Mouse (Mus musculus) myocyte (in vitro differentiated cells): ENCODE measurements at regions not wholly inside any gene's neighbourhood (a gene's known extent, or its start where the extent isn't known, plus 50 kb on each side); places are given as distances from the start of the nearest gene placed in this dataset.

Source experiments
- H3K27me3 ChIP-seq: one replicate; pipeline ENCODE4 v1.6.1; 2011; ENCODE audit not compliant: control insufficient read depth, insufficient read depth, insufficient read length
- H3K36me3 ChIP-seq: one replicate; pipeline ENCODE4 v1.6.1; 2011; ENCODE audit not compliant: control insufficient read depth, insufficient read depth
- H3K4me2 ChIP-seq: one replicate; pipeline ENCODE4 v1.6.1; 2011; ENCODE audit warnings: low read depth, control low read depth
- H3K4me3 ChIP-seq: one replicate; pipeline ENCODE4 v1.5.1; 2011; ENCODE audit warnings: mild to moderate bottlenecking, control low read depth, moderate library complexity
- H3K79me2 ChIP-seq: one replicate; pipeline ENCODE4 v1.6.1; 2011; ENCODE audit not compliant: control insufficient read depth, insufficient read depth
- H3ac ChIP-seq: one replicate; pipeline ENCODE4 v1.6.1; 2011; ENCODE audit not compliant: control insufficient read depth, insufficient read length
- CEBPB ChIP-seq: IDR thresholded peaks from 2 replicates; pipeline ENCODE4 v1.6.1; 2011; ENCODE audit warnings: mild to moderate bottlenecking, moderate library complexity; ENCODE audit not compliant: poor library complexity, insufficient read depth, severe bottlenecking
- E2F4 ChIP-seq: IDR thresholded peaks from one replicate; pipeline ENCODE4 v1.6.1; 2011; ENCODE audit warnings: mild to moderate bottlenecking, control low read depth, moderate library complexity; ENCODE audit not compliant: insufficient read depth
- MAX ChIP-seq: IDR thresholded peaks from one replicate; pipeline ENCODE4 v1.6.1; 2011; ENCODE audit warnings: low read depth, mild to moderate bottlenecking, control low read depth
- MYOD1 ChIP-seq, 3 experiments: IDR thresholded peaks; one replicate each; pipeline ENCODE4 v1.6.1; 2011; ENCODE audit warnings: control low read depth in 2 of 3, low read depth in 2 of 3, mild to moderate bottlenecking in 2 of 3, moderate library complexity in 1 of 3; ENCODE audit not compliant: insufficient read length in 2 of 3, control insufficient read depth in 1 of 3
- MYOG ChIP-seq, 3 experiments: IDR thresholded peaks; one replicate each; pipeline ENCODE4 v1.6.1; 2011; ENCODE audit warnings: control low read depth in 2 of 3, low read depth in 2 of 3, mild to moderate bottlenecking in 2 of 3; ENCODE audit not compliant: insufficient read length in 2 of 3, control insufficient read depth in 1 of 3, insufficient read depth in 1 of 3
- POLR2A ChIP-seq: IDR thresholded peaks from one replicate; pipeline ENCODE4 v1.6.1; 2011; ENCODE audit warnings: low read depth, mild to moderate bottlenecking, control low read depth, moderate library complexity; ENCODE audit not compliant: insufficient read length
- POLR2AphosphoS2 ChIP-seq: IDR thresholded peaks from one replicate; pipeline ENCODE4 v1.6.1; 2011; ENCODE audit warnings: low read depth, control low read depth; ENCODE audit not compliant: insufficient read length
- REST ChIP-seq: IDR thresholded peaks from one replicate; pipeline ENCODE4 v1.6.1; 2011; ENCODE audit warnings: mild to moderate bottlenecking, control low read depth, moderate library complexity; ENCODE audit not compliant: insufficient read depth, insufficient read length
- SRF ChIP-seq: IDR thresholded peaks from one replicate; pipeline ENCODE4 v1.6.1; 2011; ENCODE audit warnings: low read depth; ENCODE audit not compliant: control insufficient read depth, insufficient read length
- TCF12 ChIP-seq: IDR thresholded peaks from one replicate; pipeline ENCODE4 v1.6.1; 2011; ENCODE audit warnings: mild to moderate bottlenecking, control low read depth; ENCODE audit not compliant: poor library complexity, insufficient read depth, severe bottlenecking
- TCF3 ChIP-seq: IDR thresholded peaks from one replicate; pipeline ENCODE4 v1.6.1; 2011; ENCODE audit warnings: low read depth, control low read depth; ENCODE audit not compliant: insufficient read length
- USF1 ChIP-seq: IDR thresholded peaks from one replicate; pipeline ENCODE4 v1.6.1; 2011; ENCODE audit warnings: low read depth, mild to moderate bottlenecking, control low read depth, moderate library complexity

GRCm38 (mm10) chr10:17630861-17631581, 92.0 kb upstream of the Cited2 start:
- no peak overlapping the region for H3K4me2 ChIP-seq
- no peak overlapping the region for H3ac ChIP-seq
- H3K27me3 ChIP-seq: no peaks in the 10 kb centered on the region
- TF ChIP-seq USF1: no peak
- TF ChIP-seq SRF: no peak
- TF ChIP-seq POLR2AphosphoS2: no peak
- TF ChIP-seq TCF12: no peak
- no peak for TF ChIP-seq MYOG (IDR thresholded peaks at IDR 0.05; ENCODE audit: control insufficient read depth in 1 of 3, insufficient read depth in 1 of 3, insufficient read length in 2 of 3, low read depth in 2 of 3)
- no peak for TF ChIP-seq REST
- TF ChIP-seq MAX: no peak
- no peak for TF ChIP-seq CEBPB
- H3K36me3 ChIP-seq: no peaks in the 10 kb centered on the region
- H3K79me2 ChIP-seq: no peaks in the 10 kb centered on the region
- no peak overlapping the region for H3K4me3 ChIP-seq

- peak overlapping the region; percentile 61 for H3K4me2 ChIP-seq
- no peaks in the 10 kb centered on the region for H3K36me3 ChIP-seq
- no peaks in the 10 kb centered on the region for H3K27me3 ChIP-seq
- TF ChIP-seq MYOG (IDR thresholded peaks at IDR 0.05; ENCODE audit: control insufficient read depth in 1 of 3, insufficient read depth in 1 of 3, insufficient read length in 2 of 3, low read depth in 2 of 3) (peak in 1 of 3 experiments; percentile 42), MYOD1 (IDR thresholded peaks at IDR 0.05; ENCODE audit: control insufficient read depth in 1 of 3, insufficient read length in 2 of 3, low read depth in 2 of 3) (peak in 2 of 3 experiments; percentile 9 to 59), E2F4 (no peak), POLR2A (no peak), TCF3 (no peak), TCF12 (no peak), USF1 (peak; percentile 58), SRF (no peak)
- no peak overlapping the region for H3K4me3 ChIP-seq
- no peak overlapping the region for H3ac ChIP-seq
- H3K79me2 ChIP-seq: no peaks in the 10 kb centered on the region
These were observed 91.2 kb upstream of the Cited2 start for GRCm38 (mm10) chr10:17631817-17632216.

DNA sequence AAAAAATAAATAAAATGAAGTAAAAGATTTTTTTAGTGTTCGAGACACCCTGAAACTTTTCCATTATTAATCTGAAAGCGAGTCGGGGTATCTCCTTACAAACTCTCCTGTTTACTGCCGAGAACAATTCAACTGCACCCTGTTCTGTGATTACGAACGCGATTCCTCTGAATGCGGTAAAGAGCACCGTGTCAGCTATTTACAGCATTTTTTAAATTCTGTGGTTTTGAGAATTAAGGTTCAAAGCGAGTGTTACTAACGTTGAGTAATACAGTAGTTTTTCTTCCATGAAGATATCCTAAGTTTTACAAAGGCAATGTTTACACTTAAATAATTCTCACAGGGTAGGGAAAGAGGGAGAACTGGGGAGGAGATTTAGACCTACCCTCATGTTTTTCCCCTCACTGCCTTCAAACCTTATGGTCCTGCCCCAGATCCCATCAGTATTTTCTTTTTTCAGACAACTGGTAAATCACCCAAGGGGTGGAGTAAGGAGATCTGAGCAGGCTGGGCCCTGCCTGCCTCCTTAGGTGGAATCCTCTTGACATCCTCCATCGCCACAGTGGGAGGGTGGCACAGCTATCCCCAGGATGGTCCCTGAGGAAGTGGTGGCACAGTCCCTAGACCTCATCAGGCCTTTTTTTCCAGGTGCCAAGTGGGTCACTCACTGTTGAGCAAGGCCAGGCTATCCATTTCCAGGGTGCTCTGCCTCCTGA, 89.9 kb upstream of the Cited2 start:
- Histone ChIP-seq H3K4me2 (peak overlapping the region; percentile 69), H3K36me3 (no peaks in the 10 kb centered on the region)
- TF ChIP-seq USF1 (no peak), MYOG (IDR thresholded peaks at IDR 0.05; ENCODE audit: control insufficient read depth in 1 of 3, insufficient read depth in 1 of 3, insufficient read length in 2 of 3, low read depth in 2 of 3) (no peak), CEBPB (no peak), REST (no peak), MAX (no peak), MYOD1 (IDR thresholded peaks at IDR 0.05; ENCODE audit: control insufficient read depth in 1 of 3, insufficient read length in 2 of 3, low read depth in 2 of 3) (no peak), E2F4 (no peak), POLR2A (no peak), POLR2AphosphoS2 (no peak), SRF (no peak), TCF12 (no peak), TCF3 (no peak)

DNA sequence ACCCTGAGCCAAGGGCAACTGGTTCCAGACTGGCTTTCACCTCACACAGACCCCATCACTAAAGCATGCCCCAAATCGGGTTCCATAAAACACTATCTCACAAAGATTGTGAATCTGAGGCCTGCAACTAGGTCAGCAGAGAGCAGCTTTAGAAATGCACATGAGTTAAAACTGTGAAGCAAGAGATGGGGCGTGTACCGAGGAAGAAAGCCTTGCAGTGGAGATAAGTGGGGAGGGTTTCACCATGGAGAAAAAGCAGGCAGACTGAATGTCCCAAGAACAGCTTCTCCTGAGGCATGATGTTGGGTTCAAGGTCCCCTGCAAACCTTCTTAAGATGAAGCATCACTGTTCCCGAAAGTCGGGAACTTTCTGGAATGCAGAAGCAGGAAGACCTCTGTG, 77.7 kb upstream of the Cited2 start:
- Histone ChIP-seq H3K79me2 (no peaks in the 10 kb centered on the region), H3K4me3 (no peak overlapping the region), H3K27me3 (no peaks in the 10 kb centered on the region), H3K36me3 (no peaks in the 10 kb centered on the region), H3ac (no peak overlapping the region), H3K4me2 (no peak overlapping the region)
- TF ChIP-seq REST: no peak
- TF ChIP-seq TCF12: no peak

More for the DNA sequence above, 89.9 kb upstream of the Cited2 start:
- Histone ChIP-seq H3K4me3 (no peak overlapping the region), H3ac (no peak overlapping the region), H3K79me2 (no peaks in the 10 kb centered on the region), H3K27me3 (no peaks in the 10 kb centered on the region)

DNA sequence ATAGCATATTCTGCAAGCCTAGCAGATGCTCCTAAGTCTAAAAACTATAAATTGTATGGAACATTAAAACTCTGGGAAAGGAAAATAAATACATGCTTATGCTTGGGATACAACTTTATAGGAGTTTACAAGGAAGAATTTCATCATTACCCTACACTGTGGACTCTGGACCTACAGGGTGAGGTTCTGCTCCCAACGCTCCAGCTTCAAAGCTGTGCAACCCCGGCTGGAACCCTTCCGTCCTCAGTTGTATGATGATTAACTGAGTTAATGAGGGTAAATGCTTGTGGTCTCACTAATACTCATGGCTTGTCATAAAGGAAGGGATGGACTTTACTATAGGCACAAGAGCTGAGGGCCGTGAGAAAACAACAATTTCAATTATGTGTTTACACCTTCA, 76.6 kb upstream of the Cited2 start:
- Histone ChIP-seq H3K4me2 (no peak overlapping the region), H3K36me3 (no peaks in the 10 kb centered on the region), H3K4me3 (no peak overlapping the region), H3K27me3 (no peaks in the 10 kb centered on the region), H3ac (no peak overlapping the region), H3K79me2 (no peaks in the 10 kb centered on the region)
- TF ChIP-seq CEBPB (no peak), POLR2A (no peak)
